Mouse (Mus musculus) liver (tissue): ENCODE data around the gene Gimap4.

Experiments used
- DNase-seq: peaks from one replicate; pipeline ENCODE4 v3.0.0-alpha.2; 2020; ENCODE audit warnings: mixed read lengths

The Gimap4 gene

GRCm38 (mm10) chr6:48684319-48684718, at the start of gene Gimap4:
Gene Gimap4, plus strand, starts transcription at chr6:48684549.
- no peak for DNase-seq

- DNase-seq, result no peak
Observed at GRCm38 (mm10) chr6:48635105-48635504, 49.2 kb upstream of the Gimap4 start.

- no peak for DNase-seq
Observed at GRCm38 (mm10) chr6:48636515-48636914, 47.8 kb upstream of the Gimap4 start.

GRCm38 (mm10) chr6:48637811-48638500, 46.4 kb upstream of the Gimap4 start:
- no peak for DNase-seq

DNA sequence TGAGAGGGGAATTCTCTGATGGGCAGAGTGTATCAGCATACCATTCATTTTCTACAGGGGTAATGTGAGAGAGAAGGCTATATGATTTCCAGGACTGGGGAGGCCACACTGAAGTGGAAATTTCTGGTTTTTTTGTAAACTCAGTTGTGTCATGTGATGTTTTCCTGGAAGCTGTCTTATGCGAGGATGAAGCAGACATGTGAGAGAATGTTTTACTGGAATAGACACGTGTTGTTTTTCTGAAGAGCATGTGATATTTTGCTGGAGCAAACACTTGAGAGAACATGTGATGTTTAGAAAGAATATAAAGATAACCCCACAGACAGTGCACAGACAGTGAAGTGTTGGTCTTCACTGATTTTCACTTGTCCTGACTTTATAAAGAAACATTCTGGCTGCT, 45.8 kb upstream of the Gimap4 start:
- DNase-seq, result no peak

GRCm38 (mm10) chr6:48641391-48641790, 43.0 kb upstream of the Gimap4 start:
- DNase-seq, result no peak

DNA sequence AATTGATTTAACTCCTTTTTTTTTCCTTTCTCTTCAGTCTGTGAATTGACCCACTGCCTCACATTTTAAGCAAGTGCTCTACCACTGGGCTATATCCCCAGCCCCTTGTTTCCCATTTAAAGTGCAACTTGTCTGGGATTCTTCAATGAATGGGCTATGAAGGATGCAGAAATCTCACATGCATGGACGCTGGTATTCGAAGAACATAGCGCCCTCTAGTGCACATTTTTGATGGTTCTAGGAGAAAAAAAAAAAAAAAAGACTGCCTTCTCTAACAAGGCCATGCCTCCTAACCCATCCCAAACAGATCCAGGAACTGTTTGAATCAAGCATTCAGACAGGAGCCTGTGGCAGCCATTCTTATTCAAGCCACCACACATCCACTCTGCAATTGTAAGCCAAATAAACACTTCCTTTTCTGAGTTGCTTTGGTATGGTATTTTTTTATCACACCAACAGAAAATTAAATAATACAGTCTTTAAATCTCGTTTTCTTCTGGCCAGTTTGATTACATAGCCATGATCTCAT, 41.5 kb upstream of the Gimap4 start:
- no peak for DNase-seq

DNA sequence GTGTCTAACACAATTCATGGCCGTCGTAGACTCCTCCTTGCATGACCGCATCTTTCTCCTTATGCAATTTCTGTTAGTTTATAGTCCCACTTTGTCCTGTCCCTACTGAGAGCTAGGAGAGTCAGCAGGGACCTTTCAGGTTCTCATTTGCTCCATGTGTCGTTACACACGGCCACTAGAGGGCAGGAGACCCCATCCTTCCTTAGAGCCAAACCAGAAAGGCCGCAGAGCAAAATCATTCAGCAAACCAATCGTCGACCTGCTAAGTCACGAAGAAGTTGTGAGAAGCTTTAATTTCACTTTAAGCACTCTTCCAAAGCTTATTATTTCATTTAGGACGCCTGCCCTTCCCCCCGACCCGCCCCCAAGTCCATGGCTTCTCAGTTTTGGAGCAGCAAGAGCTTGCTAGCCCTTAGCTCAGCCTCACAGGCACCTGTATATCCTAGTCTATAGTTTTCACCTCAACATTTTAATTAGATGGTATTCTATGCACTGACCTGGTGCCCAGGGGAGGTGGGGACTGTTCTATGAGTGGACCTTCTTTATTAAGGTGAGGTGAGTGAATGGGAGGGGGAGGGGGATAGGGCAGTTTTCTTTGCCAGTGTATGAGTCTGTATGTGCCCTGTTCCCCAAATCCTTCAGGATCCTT, 38.6 kb upstream of the Gimap4 start:
- peak; percentile 65 for DNase-seq

DNA sequence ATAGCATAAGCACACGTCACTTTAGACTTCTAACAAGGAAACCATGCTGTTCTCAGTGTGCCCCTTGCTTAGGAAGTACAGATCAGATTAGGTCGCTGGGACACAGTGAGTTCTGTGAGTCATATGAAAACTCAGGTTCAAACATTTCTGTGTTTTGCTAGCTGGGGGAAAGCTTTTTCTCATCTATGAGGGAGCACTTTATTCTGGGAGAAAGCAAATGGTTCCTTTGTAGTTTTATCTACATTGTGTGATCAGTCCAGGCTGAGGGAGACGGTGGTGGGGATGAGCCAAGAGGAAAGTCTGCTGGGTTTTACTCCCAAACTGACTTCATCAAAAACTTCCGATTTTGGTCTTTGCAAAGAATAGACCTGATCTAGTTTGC, 38.0 kb upstream of the Gimap4 start:
- no peak for DNase-seq

DNA sequence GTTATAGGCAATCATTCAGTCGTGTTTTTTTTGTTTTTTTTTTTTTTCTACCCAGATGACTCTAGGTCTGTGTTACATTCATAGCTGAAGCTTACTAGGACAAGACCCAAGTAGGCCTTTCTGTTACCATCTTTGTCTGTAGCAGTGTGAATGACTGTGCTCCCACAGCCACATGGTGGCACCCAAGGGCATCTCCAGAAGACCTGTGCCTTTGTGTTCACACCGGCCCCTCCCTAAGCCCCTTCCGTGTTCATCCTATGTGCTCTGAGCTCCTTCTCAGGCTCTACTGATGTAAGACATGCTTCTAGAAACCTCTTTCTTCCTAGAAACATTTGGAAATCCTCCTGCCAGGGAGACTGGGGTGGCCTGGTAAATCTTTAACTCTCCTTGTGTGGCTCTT, 37.4 kb upstream of the Gimap4 start, which contains the start of gene Gimap8:
Gene Gimap8, plus strand, starts transcription at position 240 of the 400 bp plus-strand sequence.
- DNase-seq, result peak; percentile 52

- no peak for DNase-seq
Observed at GRCm38 (mm10) chr6:48647611-48648010, 36.7 kb upstream of the Gimap4 start.

DNA sequence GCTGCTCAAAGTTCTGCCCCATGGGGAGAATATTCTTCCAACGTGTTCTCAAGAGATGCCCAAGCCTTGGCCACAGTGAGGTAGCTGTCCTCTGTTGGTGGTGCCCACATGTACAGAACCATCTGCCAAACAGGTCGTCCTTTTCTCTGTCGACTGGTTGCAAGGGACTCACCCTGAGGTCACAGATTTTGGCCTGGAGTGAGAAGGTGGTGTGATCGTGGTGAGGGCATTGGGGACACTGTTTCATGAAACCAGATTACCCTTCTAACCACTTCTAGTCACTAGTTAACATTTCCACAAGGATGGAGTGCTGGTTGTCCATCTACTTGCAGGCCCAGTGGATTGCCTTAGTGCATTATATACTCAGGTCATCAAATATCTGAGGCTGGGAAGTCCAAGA, 35.6 kb upstream of the Gimap4 start:
- DNase-seq, result no peak

DNA sequence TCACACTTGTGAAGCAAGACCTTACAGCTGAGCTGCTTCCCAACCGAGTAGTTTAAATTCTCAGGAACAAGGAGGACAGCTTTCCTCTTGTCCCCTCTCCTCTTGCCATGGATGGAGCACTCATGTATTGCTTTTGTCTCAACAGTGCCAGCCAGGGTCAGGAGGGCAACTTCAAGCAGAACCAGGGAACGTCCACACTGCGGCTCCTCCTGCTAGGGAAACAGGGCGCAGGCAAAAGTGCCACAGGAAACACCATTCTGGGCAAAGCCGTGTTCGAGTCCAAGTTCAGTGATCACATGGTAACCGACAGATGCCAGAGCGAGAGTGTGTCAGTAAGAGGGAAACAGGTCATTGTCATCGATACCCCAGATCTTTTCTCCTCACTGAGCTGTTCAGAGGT, 34.3 kb upstream of the Gimap4 start:
- DNase-seq, result no peak

DNA sequence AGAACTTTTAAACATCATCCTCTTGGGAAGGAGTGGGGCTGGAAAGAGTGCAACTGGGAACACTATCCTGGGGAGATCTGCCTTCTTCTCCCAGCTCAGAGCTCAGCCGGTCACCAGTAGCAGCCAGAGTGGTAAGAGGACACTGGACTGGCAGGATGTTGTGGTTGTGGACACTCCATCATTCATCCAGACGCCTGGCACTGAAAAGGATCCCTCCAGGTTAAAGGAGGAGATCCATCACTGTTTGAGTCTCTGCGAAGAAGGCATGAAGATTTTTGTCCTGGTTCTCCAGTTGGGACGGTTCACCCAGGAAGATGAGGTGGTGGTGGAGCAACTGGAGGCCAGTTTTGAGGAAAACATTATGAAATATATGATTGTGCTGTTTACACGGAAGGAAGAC, 25.6 kb upstream of the Gimap4 start:
- no peak for DNase-seq

GRCm38 (mm10) chr6:48664750-48665149, 19.6 kb upstream of the Gimap4 start:
- no peak for DNase-seq

- no peak for DNase-seq
Observed at GRCm38 (mm10) chr6:48665471-48665870, 18.9 kb upstream of the Gimap4 start.

DNA sequence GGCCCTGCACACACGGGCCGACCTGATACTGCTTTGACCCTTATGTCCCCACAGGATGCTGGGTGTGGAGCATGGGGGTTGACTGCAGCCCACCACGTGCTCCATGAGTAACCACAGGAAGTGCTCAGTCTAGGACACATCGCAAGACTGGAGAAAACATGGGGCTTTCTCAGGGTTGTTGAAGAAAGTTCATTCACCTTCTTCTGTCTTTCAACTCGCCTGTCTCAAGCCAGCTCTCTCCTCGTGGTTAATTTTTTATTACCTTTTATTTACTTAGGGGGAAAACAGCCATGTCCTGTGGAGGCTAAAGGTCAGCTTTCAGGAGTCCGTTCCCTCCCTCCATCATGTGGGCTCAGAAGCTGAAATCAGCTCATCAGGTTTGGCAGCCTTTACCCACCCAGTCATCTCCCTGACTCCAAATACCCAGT, 18.2 kb upstream of the Gimap4 start:
- no peak for DNase-seq

- DNase-seq, result no peak
Observed at GRCm38 (mm10) chr6:48668022-48668421, 16.3 kb upstream of the Gimap4 start.

DNA sequence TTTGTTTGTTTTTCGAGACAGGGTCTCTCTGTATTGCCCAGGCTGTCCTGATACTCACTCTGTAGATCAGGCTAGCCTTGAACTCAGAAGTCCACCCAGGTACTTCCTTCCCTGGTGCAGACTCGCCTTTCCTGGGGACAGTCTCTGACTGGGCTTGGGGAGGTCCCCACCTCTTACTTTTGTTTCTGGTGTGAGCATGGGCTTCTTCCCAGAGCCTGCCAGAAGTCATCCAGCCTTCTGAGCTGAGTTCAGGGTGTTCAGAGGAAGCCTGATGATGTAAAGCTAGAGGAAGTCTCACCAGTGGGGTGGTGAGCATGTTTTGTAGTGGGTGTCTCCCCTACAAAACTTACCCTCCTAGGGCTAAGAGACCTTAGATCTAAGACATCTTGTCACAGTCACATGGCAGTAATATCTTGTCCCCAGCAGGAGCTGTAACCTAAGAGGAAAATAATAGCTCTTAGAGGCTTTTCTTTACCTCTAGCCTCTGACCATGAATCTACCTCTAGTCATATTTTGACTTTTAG, 14.8 kb upstream of the Gimap4 start:
- no peak for DNase-seq

DNA sequence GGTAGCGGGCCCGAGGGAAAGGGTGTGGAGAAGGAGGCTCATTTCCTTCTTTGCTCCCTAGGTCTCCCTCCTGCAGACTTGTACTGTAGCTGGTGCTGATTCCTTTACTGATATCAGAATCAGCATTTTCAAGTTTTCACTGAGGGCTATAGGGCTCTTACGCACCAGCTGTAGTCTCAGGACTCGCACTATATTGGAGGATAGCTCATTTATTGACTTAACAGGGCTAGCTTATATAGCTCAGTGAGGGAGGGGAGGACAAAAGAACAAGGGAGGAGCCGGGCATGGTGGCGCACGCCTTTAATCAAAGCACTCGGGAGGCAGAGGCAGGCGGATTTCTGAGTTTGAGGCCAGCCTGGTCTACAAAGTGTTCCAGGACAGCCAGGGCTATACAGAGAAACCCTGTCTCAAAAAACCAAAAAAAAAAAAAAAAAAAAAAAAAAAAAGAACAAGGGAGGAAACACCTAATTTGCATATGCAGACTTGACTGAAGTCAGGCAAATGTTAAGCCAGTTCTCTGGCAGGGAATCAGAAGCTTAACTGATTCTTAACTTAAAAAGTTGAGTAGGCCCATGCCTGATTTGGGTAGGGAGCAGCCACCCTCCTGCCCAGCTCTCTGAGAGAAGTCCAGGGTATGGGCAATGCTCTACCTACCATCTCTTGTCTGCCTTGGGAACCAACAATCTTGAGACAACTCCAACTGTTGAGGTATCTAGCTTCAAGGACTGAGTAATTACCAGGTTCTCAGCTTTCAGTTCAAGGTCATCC, 9.9 kb upstream of the Gimap4 start:
- DNase-seq, result no peak

- peak; percentile 21 for DNase-seq
Observed at GRCm38 (mm10) chr6:48675400-48675930, 8.9 kb upstream of the Gimap4 start.

GRCm38 (mm10) chr6:48675931-48676859, 8.2 kb upstream of the Gimap4 start, which contains the start of gene Gimap9:
Gene Gimap9, plus strand, starts transcription at chr6:48676129.
- DNase-seq, result peak; percentile 78
